Mouse (Mus musculus) lung, embryonic 15.5 days (tissue): ENCODE results near the gene Btbd35f11. TPM values are rescaled to one million over a fixed set of nuclear protein-coding genes. Genes with fewer than 3 reads are reported as not detected.
"Not testable (repeated sequence)": the region's sequence is repeated elsewhere in the genome, so short reads cannot be mapped to it uniquely, and the experiment has no call there.

ENCODE experiments used
- ATAC-seq: fragments of 200-750 bp; cut with Nextera tagmentation; 2 replicates; pipeline ENCODE4 v1.8.0; 2017; ENCODE audit warnings: moderate number of reproducible peaks, borderline replicate concordance; ENCODE audit not compliant: low FRiP score, low TSS enrichment; ENCODE audit errors: extremely low read depth
- H3K27ac ChIP-seq: fragments of 300-500 bp; sonication (generic); 2 replicates; pipeline ENCODE4 v1.5.1; 2015; ENCODE audit warnings: moderate library complexity, mild to moderate bottlenecking, inconsistent platforms
- H3K27me3 ChIP-seq: fragments of 300-500 bp; sonication (generic); 2 replicates; pipeline ENCODE4 v1.6.1; 2015; ENCODE audit warnings: inconsistent platforms
- H3K36me3 ChIP-seq: fragments of 300-500 bp; sonication (generic); 2 replicates; pipeline ENCODE4 v1.6.1; 2015; ENCODE audit warnings: inconsistent platforms
- H3K4me1 ChIP-seq: fragments of 300-500 bp; sonication (generic); 2 replicates; pipeline ENCODE4 v1.6.1; 2015; ENCODE audit warnings: inconsistent platforms
- H3K4me2 ChIP-seq: fragments of 300-500 bp; sonication (generic); 2 replicates; pipeline ENCODE4 v1.6.1; 2015; ENCODE audit warnings: inconsistent platforms, mild to moderate bottlenecking, moderate library complexity
- H3K4me3 ChIP-seq: fragments of 300-500 bp; sonication (generic); 2 replicates; pipeline ENCODE4 v1.5.1; 2015; ENCODE audit warnings: mild to moderate bottlenecking, inconsistent platforms
- H3K9ac ChIP-seq: fragments of 300-500 bp; sonication (generic); 2 replicates; pipeline ENCODE4 v1.6.1; 2015; ENCODE audit warnings: inconsistent platforms
- H3K9me3 ChIP-seq: fragments of 300-500 bp; sonication (generic); 2 replicates; pipeline ENCODE4 v1.6.1; 2016; ENCODE audit warnings: inconsistent platforms
- WGBS: fragments of 180-500 bp; shearing (Covaris S2); methylation state at CpG from one replicate; pipeline ENCODE4 v1.1.7; 2015; 5-methylcytosine and 5-hydroxymethylcytosine counted together
- polyA plus RNA-seq: library from polyadenylated mRNA; unstranded; fragments of >200 nt; fragmentation: Nextera tagmentation; extraction: Ambion mirVana; gene quantifications from 2 replicates; pipeline ENCODE4 v1.2.1, GENCODE M21; 2015

Btbd35f11 gene
- not detected in 2 replicates for polyA plus RNA-seq

- not testable (repeated sequence) for H3K27ac ChIP-seq, H3K4me1 ChIP-seq, ATAC-seq, H3K4me3 ChIP-seq, H3K9ac ChIP-seq, H3K4me2 ChIP-seq, H3K36me3 ChIP-seq, H3K27me3 ChIP-seq, H3K9me3 ChIP-seq
- 23% methylated on average over 2 of the region's 3 CpGs for WGBS
Measured at GRCm38 (mm10) chrX:3443590-3443989, at the start of gene Btbd35f11. Gene Btbd35f11, minus strand, starts transcription at chrX:3443690.

GRCm38 (mm10) chrX:3409946-3410345 lies 33.5 kb downstream of the Btbd35f11 start:
- H3K4me3 ChIP-seq, H3K27ac ChIP-seq, H3K27me3 ChIP-seq, H3K9ac ChIP-seq, H3K36me3 ChIP-seq, H3K4me2 ChIP-seq, H3K9me3 ChIP-seq, H3K4me1 ChIP-seq, ATAC-seq: not testable (repeated sequence)
- WGBS, result 80% methylated on average over 1 of the region's 2 CpGs

Other genes starting within 250 kb of the Btbd35f11 start
- gene Btbd35f24, start 247.9 kb downstream of the Btbd35f11 start, polyA plus RNA-seq, result not detected in 2 replicates